Mouse (Mus musculus) gastrocnemius, postnatal 10 days (tissue): ENCODE results near the gene Nxpe5. TPM values are rescaled to one million over a fixed set of nuclear protein-coding genes. Genes with fewer than 3 reads are reported as not detected.

Experiments used
- DNase-seq: peaks from one replicate; pipeline ENCODE4 v3.0.0; 2021; ENCODE audit warnings: mixed read lengths
- total RNA-seq, 2 experiments: library from RNA; stranded (reverse); gene quantifications; 2 replicates each; pipeline ENCODE4 v1.2.3; 2021

Nxpe5 gene
- total RNA-seq, 2 experiments from 2014 or later = 1.4 to 1.6 TPM

DNA sequence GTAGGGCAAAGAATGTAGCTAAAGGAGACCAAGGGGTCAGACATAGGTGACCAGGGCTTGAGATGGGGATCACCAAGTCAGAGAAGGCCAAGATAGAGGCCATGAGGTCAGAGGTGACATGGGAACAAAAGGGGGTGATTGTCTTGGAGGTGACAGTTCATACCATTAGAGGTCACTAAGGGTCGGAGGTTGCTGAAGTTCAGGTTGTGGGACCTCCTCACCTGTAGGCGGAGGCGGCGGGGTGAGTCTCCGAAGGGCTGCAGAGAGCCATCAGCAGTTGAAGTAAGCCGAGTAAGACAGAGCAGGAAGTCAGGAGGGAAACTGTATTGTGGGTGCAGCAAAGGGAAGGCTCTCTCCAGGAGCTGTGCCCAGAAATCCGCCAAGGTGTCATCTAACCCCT, 52.3 kb downstream of the Nxpe5 start:
- DNase-seq = no peak

DNA sequence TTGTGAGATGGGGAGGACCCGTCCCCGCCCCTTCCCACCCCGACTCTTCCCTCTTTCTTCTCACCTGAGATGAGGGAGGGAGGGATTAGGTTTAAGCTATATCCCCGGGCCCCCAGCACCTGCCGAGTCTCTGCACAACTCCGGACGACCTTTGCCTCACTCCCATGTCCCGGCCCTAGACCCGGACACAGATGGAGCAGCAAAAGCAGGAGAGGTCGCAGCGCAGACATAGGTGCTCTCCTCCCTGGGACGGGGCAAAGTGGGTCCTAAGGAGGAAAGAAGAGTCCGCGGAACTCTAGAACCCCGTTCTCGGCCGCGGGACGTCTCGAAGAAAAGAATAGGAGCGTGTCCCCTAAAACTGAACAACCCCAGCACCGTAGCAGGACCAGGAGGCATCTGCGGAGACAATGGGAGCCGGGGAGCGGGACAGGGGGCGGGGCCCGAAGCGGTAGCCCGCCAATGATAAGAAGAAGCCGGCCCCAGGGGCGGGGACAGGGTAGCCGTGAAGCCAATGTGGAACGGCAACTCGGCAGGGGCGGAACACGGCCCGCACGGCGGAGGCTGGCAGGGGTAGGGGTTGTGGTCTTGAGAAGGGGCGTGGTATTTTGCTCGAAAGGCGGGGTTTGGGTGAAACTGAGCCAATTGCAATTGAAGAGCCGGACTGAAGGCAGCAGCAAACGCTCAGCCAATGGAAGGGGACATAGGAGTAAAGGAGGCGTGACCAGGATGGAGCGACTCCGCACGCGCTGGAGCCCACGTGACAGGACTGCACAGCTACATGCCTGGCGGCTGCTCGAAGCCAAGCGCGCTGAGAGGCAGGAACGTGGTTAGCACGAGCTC, 54.1 kb downstream of the Nxpe5 start, which contains the start of the genes Gm43720, Gpc2 and Stag3:
Gene Gm43720, minus strand, starts transcription at position 374 of the 840 bp plus-strand sequence.
Gene Gpc2, minus strand, starts transcription at position 421 of the 840 bp plus-strand sequence.
Gene Stag3, plus strand, starts transcription at position 656 of the 840 bp plus-strand sequence.
- peak; percentile 82 for DNase-seq

DNA sequence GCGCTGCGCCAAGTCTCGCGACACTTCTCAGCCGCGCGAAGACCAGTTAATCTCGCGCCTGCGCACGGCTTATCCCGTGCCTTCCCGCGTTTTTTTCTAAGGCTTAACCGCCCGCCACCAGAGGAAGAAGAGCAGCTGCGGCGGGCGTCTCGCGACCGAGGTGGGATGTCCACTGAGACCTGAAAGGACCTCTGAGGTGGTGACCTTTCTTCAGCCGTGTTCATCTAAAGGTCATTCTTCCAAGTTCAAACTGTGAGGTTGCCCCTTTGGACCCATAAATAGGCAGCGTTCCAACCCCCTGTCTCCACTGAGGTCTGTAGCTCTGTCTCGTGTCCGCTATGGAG, 54.7 kb downstream of the Nxpe5 start:
- no peak for DNase-seq

DNA sequence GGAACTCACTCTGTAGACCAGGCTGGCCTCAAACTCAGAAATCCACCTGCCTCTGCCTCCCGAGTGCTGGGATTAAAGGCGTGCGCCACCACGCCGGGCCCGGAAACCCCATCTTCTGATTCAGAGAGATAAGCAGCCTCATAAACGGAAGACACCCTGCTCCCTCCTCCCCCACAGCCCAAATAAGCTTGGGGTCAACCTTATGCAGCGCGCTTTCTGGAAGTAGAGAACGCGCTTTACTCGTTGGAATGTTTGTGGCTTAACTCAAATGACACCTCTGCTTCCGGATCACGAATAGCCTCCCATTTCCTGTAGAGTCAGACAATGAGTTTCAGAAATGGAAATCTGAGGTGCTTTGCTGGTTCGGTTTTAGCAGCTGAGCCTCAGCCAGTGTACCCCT, 55.1 kb downstream of the Nxpe5 start:
- DNase-seq = no peak

DNA sequence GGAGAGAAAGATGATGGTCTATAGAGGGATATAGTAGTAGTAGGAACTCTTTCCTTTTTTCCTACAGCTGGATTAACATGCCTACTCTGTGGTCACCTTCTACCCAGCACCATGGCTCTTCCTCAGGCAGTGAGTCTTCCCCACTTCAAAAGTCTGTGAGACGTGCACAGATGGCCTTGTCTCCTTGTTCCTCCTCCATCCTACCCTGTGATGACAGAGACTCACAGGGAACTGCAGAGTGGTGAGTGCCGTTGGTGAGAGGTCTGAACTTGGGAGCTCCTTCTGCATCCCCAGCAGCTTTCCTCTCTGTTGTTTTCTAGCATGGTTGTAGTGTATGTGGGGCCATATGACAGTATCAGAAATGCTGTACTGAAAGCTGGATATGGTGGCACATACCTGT, 56.1 kb downstream of the Nxpe5 start:
- no peak for DNase-seq

DNA sequence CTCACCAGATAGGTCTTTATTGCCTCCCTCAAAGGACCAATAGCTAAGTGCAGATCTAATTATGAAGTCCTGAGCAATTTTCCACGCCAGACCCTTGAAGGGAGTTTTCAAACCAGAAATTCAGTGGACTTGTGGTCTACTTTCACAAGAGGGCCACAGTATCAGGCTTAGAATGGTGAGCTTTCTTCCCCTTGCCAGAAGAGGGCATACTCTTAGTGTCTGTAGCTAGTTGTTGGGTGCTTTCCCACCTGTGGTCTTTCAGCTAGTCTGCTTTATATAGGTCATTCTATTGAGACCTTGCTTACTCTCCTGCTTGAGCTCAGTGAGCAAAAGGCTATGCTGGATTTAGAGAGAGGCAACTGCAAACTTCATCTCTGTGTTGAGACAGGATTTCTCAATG, 57.8 kb downstream of the Nxpe5 start:
- DNase-seq = no peak

DNA sequence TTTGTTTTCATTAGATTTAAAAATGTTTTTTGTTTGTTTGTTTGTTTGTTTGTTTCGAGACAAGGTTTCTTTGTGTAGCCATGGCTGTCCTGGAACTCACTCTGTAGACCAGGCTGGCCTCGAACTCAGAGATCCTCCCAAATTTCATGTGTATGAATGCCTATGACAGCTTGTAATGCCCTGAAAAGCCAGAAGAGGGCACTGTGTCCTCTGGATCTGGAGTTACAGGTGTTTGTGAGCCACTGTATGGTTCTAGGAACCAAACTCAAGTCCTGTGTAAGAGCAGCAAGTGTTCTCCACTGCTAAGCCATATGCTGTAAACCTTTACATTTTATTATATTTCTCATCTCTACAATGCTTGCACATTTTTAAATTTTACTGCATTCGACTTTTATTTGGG, 62.2 kb downstream of the Nxpe5 start:
- no peak for DNase-seq

DNA sequence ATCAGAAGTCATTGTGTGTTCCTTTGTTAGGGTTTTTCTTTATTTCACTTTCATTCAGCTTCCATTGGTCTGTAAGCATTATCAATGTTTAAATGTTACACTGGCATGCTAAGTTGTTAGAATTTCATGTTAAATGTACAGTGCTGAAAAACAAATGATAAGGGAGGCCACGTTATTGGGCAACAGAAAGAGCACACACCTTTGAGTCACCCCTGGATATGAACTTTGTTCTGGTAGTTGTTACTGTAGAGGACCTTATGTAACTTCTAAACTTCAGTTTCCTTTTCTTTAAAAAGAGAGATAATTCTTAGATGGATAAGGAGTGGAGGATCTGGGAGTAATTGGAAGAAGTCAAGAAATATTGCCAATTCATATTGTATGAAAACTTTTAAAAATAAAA, 65.9 kb downstream of the Nxpe5 start:
- no peak for DNase-seq

DNA sequence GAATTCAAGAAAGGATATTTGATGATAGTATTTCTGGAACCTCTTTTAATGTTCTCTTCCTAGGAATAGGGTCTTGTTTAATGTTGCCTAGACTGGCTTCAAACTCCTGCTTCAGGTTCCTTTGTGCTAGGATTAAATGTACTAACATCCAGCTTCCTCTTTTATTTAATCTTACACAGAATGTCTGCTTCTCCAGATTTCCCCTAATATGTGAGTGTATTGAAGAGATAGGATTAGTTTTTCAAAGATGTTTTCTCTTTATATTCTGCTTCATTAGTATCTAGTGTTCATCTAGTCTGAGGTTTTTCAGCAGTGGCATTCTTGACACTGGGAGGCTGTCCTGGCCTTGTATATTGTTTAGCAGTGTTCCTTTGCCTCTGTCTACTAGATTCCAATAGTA, 68.5 kb downstream of the Nxpe5 start:
- no peak for DNase-seq

DNA sequence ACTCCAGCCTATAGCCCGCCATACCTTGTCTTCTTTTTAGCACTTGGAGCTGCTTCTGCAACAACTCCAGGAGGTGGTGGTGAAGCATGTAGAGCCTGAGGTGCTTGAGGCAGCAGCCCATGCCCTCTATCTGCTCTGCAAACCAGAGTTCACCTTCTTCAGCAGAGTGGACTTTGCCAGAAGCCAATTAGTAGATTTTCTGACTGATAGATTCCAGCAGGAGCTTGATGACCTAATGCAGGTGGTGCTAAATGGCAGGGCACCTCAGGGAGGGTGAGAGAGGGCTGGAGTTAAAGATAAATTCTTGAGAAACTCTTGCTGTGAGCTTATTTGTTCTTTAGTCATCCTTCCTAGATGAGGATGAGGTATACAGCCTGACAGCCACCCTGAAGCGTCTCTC, 73.9 kb downstream of the Nxpe5 start:
- no peak for DNase-seq

Other genes with a start within 250 kb of the Nxpe5 start
- gene Azgp1, start 244.4 kb upstream of the Nxpe5 start, total RNA-seq = under 1 TPM in 1 of 2 experiments, not detected in 1; 0.45 TPM
- gene Smok3a, start 204.6 kb upstream of the Nxpe5 start, total RNA-seq = not detected
- gene Smok3b, start 204.5 kb upstream of the Nxpe5 start, total RNA-seq = not detected
- not detected for gene Smok3c, start 172.7 kb upstream of the Nxpe5 start, total RNA-seq
- 10 to 100 TPM; 14.2 to 16.7 TPM for gene Zkscan1, start 140.8 kb upstream of the Nxpe5 start, total RNA-seq
- gene Zscan21, start 109.0 kb upstream of the Nxpe5 start, total RNA-seq = 10 to 100 TPM; 12.9 to 14.3 TPM
- gene Zfp113, start 70.2 kb upstream of the Nxpe5 start, total RNA-seq = 1 to 10 TPM; 5.6 to 8.3 TPM
- gene Cops6, start 64.8 kb upstream of the Nxpe5 start, total RNA-seq = 100 to 1,000 TPM; 117 to 119 TPM
- 10 to 100 TPM in 1 of 2 experiments, 1 to 10 TPM in 1; 9.9 to 16.0 TPM for gene Ap4m1, start 53.9 kb upstream of the Nxpe5 start, total RNA-seq
- 10 to 100 TPM; 20.2 to 27.7 TPM for gene Mcm7, start 53.5 kb upstream of the Nxpe5 start, total RNA-seq
- gene Taf6, start 38.4 kb upstream of the Nxpe5 start, total RNA-seq = 10 to 100 TPM; 25.4 to 25.7 TPM
- 10 to 100 TPM in 1 of 2 experiments, 1 to 10 TPM in 1; 8.9 to 11.8 TPM for gene Cnpy4, start 38.4 kb upstream of the Nxpe5 start, total RNA-seq
- gene Mblac1, start 31.6 kb upstream of the Nxpe5 start, total RNA-seq = 1 to 10 TPM; 2.7 to 3.5 TPM
- 10 to 100 TPM; 61.6 to 69.8 TPM for gene Lamtor4, start 29.6 kb downstream of the Nxpe5 start, total RNA-seq
- 1 to 10 TPM; 5.3 to 8.1 TPM for gene BC037034, start 38.1 kb downstream of the Nxpe5 start, total RNA-seq
- gene Gal3st4, start 46.9 kb downstream of the Nxpe5 start, total RNA-seq = under 1 TPM; 0.38 to 0.86 TPM
- under 1 TPM in 1 of 2 experiments, not detected in 1; 0.07 TPM for gene Gm43720, start 54.1 kb downstream of the Nxpe5 start, total RNA-seq
- gene Gpc2, start 54.1 kb downstream of the Nxpe5 start, total RNA-seq = under 1 TPM; 0.35 to 0.88 TPM
- gene Stag3, start 54.3 kb downstream of the Nxpe5 start, total RNA-seq = under 1 TPM; 0.42 to 0.97 TPM
- not detected for gene Pvrig, start 116.1 kb downstream of the Nxpe5 start, total RNA-seq
- 1 to 10 TPM; 4.6 to 5.0 TPM for gene Zfp157, start 215.6 kb downstream of the Nxpe5 start, total RNA-seq